Mouse (Mus musculus) small intestine, adult 2 months (tissue): Measurements from ENCODE around the gene Cit. TPM values are rescaled to one million over a fixed set of nuclear protein-coding genes. Genes with fewer than 3 reads are reported as not detected.
"Not testable (repeated sequence)": the region's sequence is repeated elsewhere in the genome, so short reads cannot be mapped to it uniquely, and the experiment has no call there.

ENCODE experiments used
- H3K27ac ChIP-seq: fragments of 200-500 bp; 2 replicates; pipeline ENCODE4 v1.5.1; 2012; ENCODE audit warnings: low read depth, low read length, control low read depth, inconsistent platforms; ENCODE audit not compliant: insufficient read depth
- H3K27me3 ChIP-seq: fragments of 200-500 bp; 2 replicates; pipeline ENCODE4 v1.6.1; 2012; ENCODE audit warnings: mild to moderate bottlenecking, moderate library complexity, low read length, inconsistent platforms; ENCODE audit not compliant: control insufficient read depth, insufficient read depth
- H3K36me3 ChIP-seq: fragments of 200-500 bp; 2 replicates; pipeline ENCODE4 v1.6.1; 2012; ENCODE audit warnings: mild to moderate bottlenecking, low read length, control low read depth, inconsistent platforms; ENCODE audit not compliant: control insufficient read depth, insufficient read depth
- H3K4me1 ChIP-seq: fragments of 200-500 bp; 2 replicates; pipeline ENCODE4 v1.6.1; 2012; ENCODE audit warnings: low read length, inconsistent platforms, mixed read lengths; ENCODE audit not compliant: control insufficient read depth, insufficient read depth, insufficient read length
- H3K4me3 ChIP-seq: fragments of 200-500 bp; 2 replicates; pipeline ENCODE4 v1.5.1; 2012; ENCODE audit warnings: low read depth, mild to moderate bottlenecking, control low read depth, inconsistent platforms, low read length, moderate library complexity
- CTCF ChIP-seq: fragments of 200-500 bp; IDR thresholded peaks from 2 replicates; pipeline ENCODE4 v1.5.1; 2012; ENCODE audit warnings: low read depth, mild to moderate bottlenecking, control low read depth, inconsistent platforms, low read length, moderate library complexity, mixed read lengths; ENCODE audit not compliant: insufficient replicate concordance, insufficient read length; ENCODE audit errors: extremely low read depth
- POLR2A ChIP-seq: fragments of 200-500 bp; IDR thresholded peaks from 2 replicates; pipeline ENCODE4 v1.6.1; 2012; ENCODE audit warnings: low read depth, mild to moderate bottlenecking, control low read depth, inconsistent platforms, low read length, moderate library complexity
- WGBS: fragments of 180-500 bp; shearing (Covaris S2); methylation state at CpG from one replicate; pipeline ENCODE4 v1.1.7; 2018; 5-methylcytosine and 5-hydroxymethylcytosine counted together
- polyA plus RNA-seq: library from polyadenylated mRNA; depleted of rRNA; stranded (reverse); fragments of >200 nt; gene quantifications from 2 replicates; pipeline ENCODE4 v1.2.3, GENCODE M21; 2012; rRNA removed

Gene Cit
- polyA plus RNA-seq: 2.0 and 2.8 TPM in 2 replicates

- peak within 1 kb of the TSS; percentile 88 for H3K4me3 ChIP-seq
- H3K27ac ChIP-seq: no peak within 1 kb of the TSS
- H3K4me1 ChIP-seq: peaks cover 18% of the 10 kb centered on the region
- TF ChIP-seq POLR2A: 0 out of 2 replicates have a peak, but pooled peaks have one; percentile 14
- TF ChIP-seq CTCF: 0 out of 2 replicates have a peak, but pooled peaks have one; percentile 10
- H3K36me3 ChIP-seq: no peaks in the 10 kb centered on the region
- no peaks in the 10 kb centered on the region for H3K27me3 ChIP-seq
- under 1% methylated on average over 42 of the region's 42 CpGs for WGBS
Measured at GRCm38 (mm10) chr5:115844766-115845634, at the start of gene Cit. Gene Cit, plus strand, starts transcription at chr5:115845278.

- 25% methylated on average over 15 of the region's 15 CpGs for WGBS
- Histone ChIP-seq H3K36me3 (no peaks in the 10 kb centered on the region), H3K4me3 (peak overlapping the region; percentile 28), H3K27me3 (no peaks in the 10 kb centered on the region), H3K4me1 (no peaks in the 10 kb centered on the region), H3K27ac (no peak overlapping the region)
- TF ChIP-seq POLR2A (no peak), CTCF (no peak)
Measured at GRCm38 (mm10) chr5:115799016-115799894, 45.8 kb upstream of the Cit start.

- no peak for TF ChIP-seq POLR2A
- TF ChIP-seq CTCF: no peak
Measured at GRCm38 (mm10) chr5:115799895-115800232, 45.2 kb upstream of the Cit start.

GRCm38 (mm10) chr5:115812262-115812661 lies 32.8 kb upstream of the Cit start:
- TF ChIP-seq CTCF (no peak), POLR2A (no peak)
- 61% methylated on average over 3 of the region's 3 CpGs for WGBS
- H3K36me3 ChIP-seq: no peaks in the 10 kb centered on the region

More at GRCm38 (mm10) chr5:115799895-115800232, 45.2 kb upstream of the Cit start:
- Histone ChIP-seq H3K27ac (no peak overlapping the region), H3K27me3 (no peaks in the 10 kb centered on the region), H3K4me3 (no peak overlapping the region), H3K4me1 (no peaks in the 10 kb centered on the region), H3K36me3 (no peaks in the 10 kb centered on the region)
- WGBS: 55% methylated on average over 4 of the region's 4 CpGs

GRCm38 (mm10) chr5:115817022-115817421 lies 28.1 kb upstream of the Cit start:
- H3K4me1 ChIP-seq: no peaks in the 10 kb centered on the region
- TF ChIP-seq POLR2A: no peak
- TF ChIP-seq CTCF: no peak
- H3K27me3 ChIP-seq: no peaks in the 10 kb centered on the region
- 57% methylated on average over 6 of the region's 6 CpGs for WGBS
- no peak overlapping the region for H3K4me3 ChIP-seq
- H3K36me3 ChIP-seq: no peaks in the 10 kb centered on the region
- no peak overlapping the region for H3K27ac ChIP-seq

More at GRCm38 (mm10) chr5:115812262-115812661, 32.8 kb upstream of the Cit start:
- no peak overlapping the region for H3K4me3 ChIP-seq
- no peak overlapping the region for H3K27ac ChIP-seq
- no peaks in the 10 kb centered on the region for H3K4me1 ChIP-seq
- H3K27me3 ChIP-seq: no peaks in the 10 kb centered on the region

- not testable (repeated sequence) for H3K27me3 ChIP-seq, H3K36me3 ChIP-seq, H3K4me3 ChIP-seq, H3K27ac ChIP-seq, H3K4me1 ChIP-seq
- 82% methylated on average over 1 of the region's 1 CpGs for WGBS
Measured at GRCm38 (mm10) chr5:115817655-115818054, 27.4 kb upstream of the Cit start.

- H3K27ac ChIP-seq: no peak overlapping the region
- no peak for TF ChIP-seq POLR2A
- no peak for TF ChIP-seq CTCF
- H3K27me3 ChIP-seq: no peaks in the 10 kb centered on the region
- no peaks in the 10 kb centered on the region for H3K4me1 ChIP-seq
- H3K36me3 ChIP-seq: no peaks in the 10 kb centered on the region
- WGBS: 65% methylated on average over 9 of the region's 9 CpGs
- H3K4me3 ChIP-seq: no peak overlapping the region
Measured at GRCm38 (mm10) chr5:115819966-115820365, 25.1 kb upstream of the Cit start.
